Mouse (Mus musculus) heart, adult 2 months (tissue): ENCODE data around the gene Nav3. TPM values are rescaled to one million over a fixed set of nuclear protein-coding genes. Genes with fewer than 3 reads are reported as not detected.

ENCODE experiments used
- DNase-seq, 2 experiments: peaks; one replicate each; pipeline ENCODE4 v3.0.0; 2021
- H3K27ac ChIP-seq: fragments of 200-600 bp; 2 replicates; pipeline ENCODE4 v1.8.1; 2022
- H3K27me3 ChIP-seq: fragments of 200-500 bp; 2 replicates; pipeline ENCODE4 v1.6.1; 2012; ENCODE audit warnings: mild to moderate bottlenecking, low read length, inconsistent platforms, mixed read lengths; ENCODE audit not compliant: control insufficient read depth, insufficient read depth
- H3K36me3 ChIP-seq: fragments of 200-500 bp; 2 replicates; pipeline ENCODE4 v1.6.1; 2012; ENCODE audit warnings: low read length, inconsistent platforms; ENCODE audit not compliant: control insufficient read depth, insufficient read depth
- H3K4me1 ChIP-seq: fragments of 200-500 bp; 2 replicates; pipeline ENCODE4 v1.6.1; 2011; ENCODE audit warnings: low read length; ENCODE audit not compliant: control insufficient read depth, insufficient read depth
- H3K4me3 ChIP-seq: fragments of 200-600 bp; 2 replicates; pipeline ENCODE4 v1.8.1; 2022
- H3K79me2 ChIP-seq: fragments of 200-500 bp; replicated peaks from 2 replicates; pipeline ENCODE4 v1.6.1; 2012; ENCODE audit warnings: mild to moderate bottlenecking, inconsistent platforms, low read length, moderate library complexity, mixed read lengths; ENCODE audit not compliant: control insufficient read depth, insufficient read depth
- H3K9ac ChIP-seq: fragments of 200-500 bp; 2 replicates; pipeline ENCODE4 v1.6.1; 2012; ENCODE audit warnings: low read depth, mild to moderate bottlenecking, control low read depth, inconsistent platforms, low read length, mixed read lengths
- CTCF ChIP-seq: fragments of 200-600 bp; IDR thresholded peaks from 2 replicates; pipeline ENCODE4 v1.8.1; 2022; ENCODE audit warnings: antibody characterized with exemption, mild to moderate bottlenecking, moderate library complexity
- EP300 ChIP-seq: fragments of 200-500 bp; IDR thresholded peaks from 2 replicates; pipeline ENCODE4 v1.6.1; 2011; ENCODE audit warnings: low read depth, low read length, control low read depth; ENCODE audit not compliant: insufficient read depth
- POLR2A ChIP-seq: fragments of 200-500 bp; IDR thresholded peaks from 2 replicates; pipeline ENCODE4 v1.6.1; 2011; ENCODE audit warnings: mild to moderate bottlenecking, low read depth, low read length, control low read depth; ENCODE audit not compliant: insufficient read depth
- WGBS: fragments of 180-500 bp; shearing (Covaris S2); methylation state at CpG from one replicate; pipeline ENCODE4 v1.1.7; 2018; 5-methylcytosine and 5-hydroxymethylcytosine counted together
- intact Hi-C: fragments of 180-260 bp; cut with DNase I; formaldehyde crosslinking; loops from one replicate; pipeline ENCODE4 v1.15.1; 2025
- polyA plus RNA-seq: library from polyadenylated mRNA; depleted of rRNA; stranded (reverse); fragments of >200 nt; gene quantifications from 2 replicates; pipeline ENCODE4 v1.2.3, GENCODE M21; 2012
- total RNA-seq, 2 experiments: library from RNA; stranded (reverse); gene quantifications; 2 replicates each; pipeline ENCODE4 v1.2.3; 2021

Gene Nav3
- total and polyA plus RNA-seq, 3 experiments = 1.1 to 3.6 (median 2.0) TPM

DNA sequence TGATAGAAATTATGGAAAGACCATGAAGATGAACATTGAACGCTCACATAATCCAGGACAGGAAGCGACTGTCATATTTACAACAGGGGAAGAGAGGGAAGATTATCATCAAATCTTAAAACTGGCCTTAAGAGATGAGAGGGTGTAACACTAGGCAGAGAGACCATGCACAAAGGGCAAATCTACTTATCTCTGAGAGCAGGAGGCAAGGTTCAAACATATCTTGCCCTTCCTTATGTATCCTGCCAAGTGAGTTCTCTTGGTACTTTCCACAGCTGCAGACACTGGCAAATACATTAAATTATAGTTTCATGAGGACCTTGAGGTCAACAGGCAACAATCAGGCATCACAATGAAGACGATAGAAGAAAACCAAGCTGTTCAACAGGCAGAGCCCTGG, 529.9 kb downstream of the Nav3 start:
- Histone ChIP-seq H3K9ac (no peak overlapping the region), H3K4me3 (no peak overlapping the region), H3K79me2 (no peaks in the 10 kb centered on the region), H3K36me3 (peaks cover 2% of the 10 kb centered on the region), H3K27me3 (no peaks in the 10 kb centered on the region), H3K27ac (no peak overlapping the region), H3K4me1 (peaks cover 3% of the 10 kb centered on the region)
- WGBS = 55% methylated on average over 3 of the region's 3 CpGs
- TF ChIP-seq CTCF = no peak
- no peak for TF ChIP-seq EP300
- no peak for TF ChIP-seq POLR2A
- intact Hi-C loops = loop anchor here (5.0 kb wide), 1 partner anchor 61 kb away; no protein-coding TSS in a partner anchor
- DNase-seq = no peak

DNA sequence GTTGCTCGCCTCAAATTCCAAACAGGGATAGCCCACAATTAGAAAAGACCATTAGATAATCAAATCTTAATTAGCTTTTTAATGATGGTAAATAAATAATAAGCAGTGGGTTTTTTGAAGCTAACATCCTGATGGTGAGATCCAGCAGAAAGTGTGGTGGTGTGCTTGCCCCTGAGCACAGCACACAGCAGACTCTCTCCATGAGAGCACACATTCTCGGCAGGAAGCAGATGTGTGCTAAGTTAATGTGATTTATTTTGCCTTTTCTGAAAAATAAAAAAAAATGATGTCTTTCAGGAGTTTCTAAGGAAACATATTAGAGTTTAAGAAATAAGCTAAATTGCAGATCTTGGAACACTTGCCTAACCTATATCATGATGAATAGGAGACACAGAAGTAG, 531.9 kb downstream of the Nav3 start:
- intact Hi-C loops = no loop called here
- Histone ChIP-seq H3K4me3 (no peak overlapping the region), H3K4me1 (peaks cover 3% of the 10 kb centered on the region), H3K27ac (no peak overlapping the region), H3K36me3 (peaks cover 2% of the 10 kb centered on the region), H3K79me2 (no peaks in the 10 kb centered on the region), H3K27me3 (no peaks in the 10 kb centered on the region), H3K9ac (no peak overlapping the region)
- DNase-seq = no peak
- TF ChIP-seq POLR2A (no peak), CTCF (no peak), EP300 (no peak)
- 68% methylated on average over 2 of the region's 2 CpGs for whole genome bisulfite sequencing

DNA sequence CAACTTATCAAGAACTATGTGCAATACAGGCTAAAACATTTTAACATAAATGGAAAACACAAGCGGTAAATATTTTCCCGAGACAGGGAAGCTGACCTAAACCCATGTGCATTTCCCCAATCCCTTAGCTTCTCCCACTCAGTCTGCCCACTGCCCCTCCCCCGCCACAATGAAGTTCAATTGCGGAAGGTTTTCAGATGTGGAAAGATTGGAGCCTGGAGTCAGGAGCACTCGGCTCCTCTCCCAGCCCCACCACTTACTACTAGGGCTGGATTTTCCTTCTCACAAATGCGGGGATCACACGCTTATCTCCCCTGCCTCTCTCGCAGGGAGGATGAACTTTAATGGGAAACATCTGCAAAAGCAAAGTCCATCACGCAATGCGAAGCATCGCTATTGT, 534.6 kb downstream of the Nav3 start:
- Histone ChIP-seq H3K9ac (no peak overlapping the region), H3K4me1 (peaks cover 1% of the 10 kb centered on the region), H3K27ac (no peak overlapping the region), H3K36me3 (0 out of 2 replicates have a peak, but pooled peaks cover 2% of the 10 kb centered on the region), H3K79me2 (no peaks in the 10 kb centered on the region), H3K27me3 (no peaks in the 10 kb centered on the region), H3K4me3 (peak overlapping the region; percentile 19)
- intact Hi-C loops = loop anchor here (2.0 kb wide), 1 partner anchor 79 kb away; no protein-coding TSS in a partner anchor
- 27% methylated on average over 11 of the region's 11 CpGs for WGBS
- peak; percentile 24 to 36 for DNase-seq
- no peak for TF ChIP-seq CTCF
- no peak for TF ChIP-seq POLR2A
- TF ChIP-seq EP300 = no peak

- H3K27ac ChIP-seq = peak overlapping the region; percentile 18; the same call in 1 of the 2 replicates
- peak; percentile 59 to 64 for DNase-seq
- H3K27me3 ChIP-seq = no peaks in the 10 kb centered on the region
- peaks cover 1% of the 10 kb centered on the region for H3K4me1 ChIP-seq
- no peaks in the 10 kb centered on the region for H3K79me2 ChIP-seq
- TF ChIP-seq CTCF (peak; percentile 96; the same call in 1 of the 2 replicates), POLR2A (no peak), EP300 (0 out of 2 replicates have a peak, but pooled peaks have one; percentile 51)
- no peak overlapping the region for H3K9ac ChIP-seq
- WGBS = 11% methylated on average over 6 of the region's 6 CpGs
- intact Hi-C loops = loop anchor here (1.0 to 2.0 kb wide), 2 partner anchors 80 to 165 kb away; no protein-coding TSS in a partner anchor
- H3K4me3 ChIP-seq = peak overlapping the region; percentile 19
- no peaks in the 10 kb centered on the region for H3K36me3 ChIP-seq
These were observed 535.3 kb downstream of the Nav3 start for GRCm38 (mm10) chr10:109920607-109921187.

DNA sequence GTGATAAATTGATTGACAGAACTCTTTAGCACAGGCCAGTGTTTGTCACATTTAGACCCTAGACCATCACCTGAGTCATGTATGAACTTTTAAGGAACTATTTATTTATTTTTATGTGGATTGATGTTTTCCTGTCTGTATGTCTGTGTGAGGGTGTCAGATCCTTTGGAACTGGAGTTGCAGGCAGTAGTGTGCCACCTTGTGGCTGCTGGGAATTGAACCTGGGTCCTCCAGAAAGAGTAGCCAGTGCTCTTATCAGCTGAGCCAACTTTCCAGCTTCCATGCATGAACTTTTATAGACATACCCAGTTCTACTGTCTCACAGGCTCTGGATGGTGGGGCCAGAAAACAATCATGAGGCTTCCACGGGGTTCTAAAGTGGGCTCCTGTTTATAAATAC, 536.5 kb downstream of the Nav3 start:
- Histone ChIP-seq H3K27me3 (no peaks in the 10 kb centered on the region), H3K79me2 (no peaks in the 10 kb centered on the region), H3K4me3 (no peak overlapping the region), H3K9ac (no peak overlapping the region), H3K4me1 (peaks cover 1% of the 10 kb centered on the region), H3K27ac (no peak overlapping the region), H3K36me3 (no peaks in the 10 kb centered on the region)
- 56% methylated on average over 1 of the region's 1 CpGs for WGBS
- DNase-seq = no peak
- intact Hi-C loops = no loop called here
- no peak for TF ChIP-seq POLR2A
- peak; percentile 54 for TF ChIP-seq CTCF

DNA sequence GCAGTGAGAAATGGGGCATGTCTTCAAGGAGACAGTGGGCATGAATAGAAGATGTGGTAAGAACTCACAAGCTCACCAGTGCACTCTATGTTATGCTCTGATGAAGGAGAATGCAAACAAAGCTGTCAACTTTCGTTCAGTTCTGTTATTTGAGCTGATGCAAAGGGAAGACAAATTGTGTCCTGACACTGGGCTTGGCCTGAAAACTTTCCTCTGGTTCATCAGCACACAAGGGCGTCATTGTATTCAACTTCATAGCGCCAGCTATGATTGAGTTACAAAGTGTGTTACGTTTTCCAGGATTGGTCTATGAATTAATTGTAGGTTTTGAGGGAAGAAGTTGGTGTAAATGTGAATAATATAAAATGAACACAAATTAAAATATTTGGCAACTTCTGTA, 548.8 kb downstream of the Nav3 start:
- H3K27me3 ChIP-seq = no peaks in the 10 kb centered on the region
- WGBS = 91% methylated on average over 4 of the region's 4 CpGs
- H3K4me1 ChIP-seq = peaks cover 3% of the 10 kb centered on the region
- H3K79me2 ChIP-seq = no peaks in the 10 kb centered on the region
- peaks cover 4% of the 10 kb centered on the region for H3K36me3 ChIP-seq
- H3K27ac ChIP-seq = no peak overlapping the region
- no peak for TF ChIP-seq POLR2A
- no peak for TF ChIP-seq CTCF
- no peak for TF ChIP-seq EP300
- H3K4me3 ChIP-seq = no peak overlapping the region
- H3K9ac ChIP-seq = no peak overlapping the region
- no peak for DNase-seq
- intact Hi-C loops = no loop called here
